Mouse (Mus musculus) thymus, postnatal 36 days (tissue): ENCODE data around the gene Ufsp1.

ENCODE experiments used
- DNase-seq, 2 experiments: peaks; one replicate each; pipeline ENCODE4 v3.0.0; 2022; ENCODE audit warnings: mixed read lengths in 2 of 2

Ufsp1 gene

DNA sequence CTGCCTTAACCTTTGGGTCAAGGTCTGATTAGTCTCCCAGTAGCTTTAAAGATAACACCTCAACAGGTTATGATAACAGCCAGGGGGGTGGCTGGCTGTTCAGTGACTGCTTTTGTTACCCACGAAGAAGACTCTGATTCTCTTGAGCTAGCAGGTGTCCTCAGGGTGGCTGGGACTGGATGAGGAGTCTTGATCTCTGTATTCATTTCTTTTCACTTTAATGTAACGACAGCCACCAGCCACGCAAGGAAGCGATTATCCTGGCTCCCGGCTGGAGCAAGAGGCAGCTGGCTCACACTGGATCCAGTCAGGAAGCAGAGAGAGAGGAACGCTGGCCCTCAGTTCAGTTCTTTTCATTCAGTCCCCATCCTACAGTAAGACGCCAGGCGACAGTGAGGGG lies 42.8 kb downstream of the Ufsp1 start:
- no peak for DNase-seq

DNA sequence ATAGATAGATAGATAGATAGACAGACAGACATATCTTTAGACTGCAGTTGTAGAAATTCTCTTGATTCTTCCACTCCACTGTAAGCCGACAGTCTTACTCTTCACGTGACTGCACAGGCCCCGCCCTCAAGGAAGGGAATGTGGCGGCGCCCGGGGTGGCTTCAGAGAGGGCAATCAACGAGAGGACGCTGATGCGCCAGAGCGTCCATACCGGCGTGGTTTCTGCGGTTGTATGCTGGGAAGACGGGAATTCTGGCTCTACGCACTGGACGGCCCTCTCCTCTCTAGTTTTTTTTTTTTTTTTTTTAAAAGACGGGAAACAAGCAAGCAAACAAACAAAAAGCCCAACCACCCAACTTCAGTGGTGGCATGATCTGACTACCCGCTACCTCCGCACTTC lies 43.8 kb downstream of the Ufsp1 start:
- DNase-seq, result peak; percentile 79 to 83

DNA sequence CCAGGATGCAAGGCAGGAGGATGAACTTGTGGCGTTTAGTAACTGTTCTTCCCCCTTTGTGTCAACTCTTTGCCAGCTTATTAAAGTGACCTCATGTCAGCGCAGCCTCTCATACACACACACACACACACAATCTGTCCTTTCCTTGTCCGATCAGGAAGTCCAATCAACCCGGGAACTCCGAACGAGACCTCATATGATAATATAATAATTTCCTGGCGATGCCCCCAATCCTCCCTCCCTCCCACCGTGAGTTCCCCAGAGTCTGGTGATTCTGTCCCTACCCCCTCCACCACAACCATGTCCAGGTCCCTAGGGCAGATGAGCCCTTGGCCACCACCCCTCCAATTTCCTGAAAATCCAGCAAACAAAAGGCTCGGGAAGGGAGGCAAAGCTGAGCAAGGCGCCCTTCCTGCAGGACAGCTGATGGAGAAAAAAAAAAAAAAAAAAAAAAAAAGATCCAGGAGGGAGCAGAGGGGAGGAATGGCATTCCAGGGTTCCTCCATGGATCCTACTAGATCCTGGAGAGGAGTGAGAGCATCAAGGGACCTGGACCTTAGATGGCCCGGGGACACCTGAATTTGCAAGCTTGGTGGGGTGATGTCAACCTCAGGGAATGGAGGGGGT lies 44.3 kb downstream of the Ufsp1 start:
- DNase-seq, result no peak

DNA sequence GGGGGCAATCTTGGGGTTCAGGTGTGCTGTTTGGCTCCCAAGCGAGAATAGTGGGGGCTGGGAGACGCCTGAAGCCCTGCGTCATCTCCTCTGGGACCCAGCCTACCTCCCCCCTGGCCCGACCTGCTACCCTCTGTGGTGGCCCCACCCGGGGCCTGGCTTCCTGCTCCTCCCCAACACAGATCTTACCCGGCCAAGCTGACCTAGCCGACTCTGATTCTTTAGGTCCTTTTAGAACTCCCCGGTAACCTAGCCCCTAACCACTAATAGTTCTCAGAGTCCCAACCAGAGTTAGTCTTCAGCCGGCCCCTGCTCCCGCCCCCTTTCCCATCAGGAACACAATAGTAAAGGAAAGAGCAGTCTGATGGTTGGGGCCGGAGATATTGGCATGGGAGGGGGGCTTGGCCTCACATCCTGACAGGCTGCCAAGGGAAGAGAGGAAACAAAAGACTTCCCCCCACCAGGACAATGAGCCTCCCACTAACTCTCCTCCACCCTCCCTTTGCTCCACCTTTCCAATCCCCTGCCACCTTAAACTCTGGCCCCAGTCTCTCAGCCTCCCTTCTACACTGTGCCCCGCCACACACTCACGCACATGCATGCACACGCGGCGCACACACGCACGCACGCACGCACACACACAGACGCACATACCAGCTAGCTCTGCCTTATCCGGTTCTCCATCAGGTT lies 45.0 kb downstream of the Ufsp1 start:
- no peak for DNase-seq

DNA sequence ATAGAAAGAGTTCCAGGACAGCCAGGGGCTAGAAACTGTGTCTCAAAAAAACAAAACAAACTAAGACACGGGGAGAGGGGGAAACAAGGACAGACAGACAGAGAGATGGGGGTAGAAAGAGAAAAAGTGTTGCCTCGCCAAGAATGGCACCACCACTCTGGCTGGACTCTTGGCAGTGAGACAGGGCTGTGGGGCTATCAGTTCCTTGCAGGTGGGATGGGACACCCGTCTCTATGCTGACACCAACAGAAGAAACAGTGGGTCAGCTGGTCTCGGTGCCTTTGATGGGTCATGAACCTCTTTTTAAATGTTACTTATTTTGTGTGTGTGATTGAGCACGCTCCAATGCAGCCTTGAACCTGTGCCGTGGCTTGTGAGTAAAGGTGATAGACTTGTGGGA lies 45.8 kb downstream of the Ufsp1 start:
- no peak for DNase-seq

DNA sequence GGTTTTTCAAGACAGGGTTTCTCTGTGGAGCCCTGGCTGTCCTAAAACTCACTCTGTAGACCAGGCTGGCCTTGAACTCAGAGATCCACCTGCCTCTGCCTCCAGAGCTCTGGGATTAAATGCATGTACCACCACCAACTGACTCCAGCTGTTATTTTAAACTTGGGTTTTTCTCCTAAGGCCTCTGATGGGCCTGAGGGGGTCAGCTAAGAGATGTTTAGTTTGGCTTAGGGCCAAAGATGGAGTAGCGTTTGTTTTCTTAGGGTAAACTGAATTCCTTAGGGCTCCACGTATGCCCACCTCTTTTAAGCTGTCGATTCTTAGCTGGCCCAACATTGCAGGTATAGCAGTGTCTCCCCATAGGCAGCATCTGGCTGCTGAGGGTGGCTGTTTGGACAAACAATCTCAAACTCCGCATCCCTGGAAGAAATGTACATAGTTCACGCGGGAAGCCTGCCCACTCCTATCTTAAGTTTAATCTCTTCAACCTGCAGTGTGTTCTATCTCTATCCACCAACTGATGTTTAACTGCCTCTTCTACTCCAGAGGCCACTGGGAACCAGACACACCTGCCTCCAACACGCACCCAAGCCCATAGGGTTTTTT lies 48.1 kb downstream of the Ufsp1 start:
- no peak for DNase-seq

DNA sequence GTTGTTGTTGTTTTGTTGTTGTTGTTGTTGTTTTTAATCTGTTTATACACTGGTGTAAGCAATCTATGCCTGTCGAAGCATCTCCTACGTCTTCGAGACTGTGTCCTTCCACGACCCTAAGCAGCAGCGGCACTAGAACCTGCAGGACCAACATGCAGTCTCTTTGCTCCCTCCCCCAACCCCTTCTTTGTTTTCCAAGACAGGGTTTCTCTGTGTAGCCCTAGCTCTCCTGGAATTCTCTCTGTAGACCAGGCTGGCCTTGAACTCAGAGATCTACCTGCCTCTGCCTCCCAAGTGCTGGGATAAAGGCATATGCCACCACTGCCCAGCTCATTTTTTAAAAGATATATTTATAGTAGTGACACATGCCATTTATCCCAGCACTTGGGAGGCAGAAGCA lies 49.0 kb downstream of the Ufsp1 start:
- DNase-seq, result no peak

DNA sequence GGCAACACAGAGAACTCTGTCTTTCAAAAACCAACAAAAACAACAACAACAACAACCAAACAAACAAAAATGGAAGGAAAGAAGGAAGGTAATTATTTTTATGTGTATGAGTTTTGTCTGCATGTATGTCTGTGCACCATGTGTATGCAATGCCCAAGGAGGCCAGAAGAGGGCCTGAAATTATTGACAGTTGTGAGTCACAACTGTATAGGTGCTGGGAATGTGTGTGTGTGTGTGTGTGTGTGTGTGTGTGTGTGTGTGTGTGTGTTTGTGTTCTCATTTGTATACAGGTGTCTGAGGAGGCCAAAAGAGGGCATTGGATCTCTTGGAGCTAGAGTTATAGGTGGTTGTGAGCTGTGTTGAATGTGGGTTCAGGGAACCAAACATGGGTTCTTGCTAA lies 49.4 kb downstream of the Ufsp1 start:
- no peak for DNase-seq
